Mouse (Mus musculus) kidney, embryonic 14.5 days (tissue): ENCODE data around the gene Ppp1r15a. TPM values are rescaled to one million over a fixed set of nuclear protein-coding genes. Genes with fewer than 3 reads are reported as not detected.

Source experiments
- ATAC-seq: fragments of 200-750 bp; cut with Nextera tagmentation; 2 replicates; pipeline ENCODE4 v1.8.0; 2017; ENCODE audit warnings: moderate number of reproducible peaks, mild to moderate bottlenecking, moderate TSS enrichment, moderate library complexity; ENCODE audit not compliant: low FRiP score, low TSS enrichment
- H3K27ac ChIP-seq: fragments of 300-500 bp; sonication (generic); 2 replicates; pipeline ENCODE4 v1.5.1; 2014; ENCODE audit warnings: low read depth, mild to moderate bottlenecking, low read length, moderate library complexity, mixed read lengths
- H3K27me3 ChIP-seq: fragments of 300-500 bp; sonication (generic); 2 replicates; pipeline ENCODE4 v1.6.1; 2014; ENCODE audit warnings: mild to moderate bottlenecking, low read length; ENCODE audit not compliant: control insufficient read depth, insufficient read depth
- H3K36me3 ChIP-seq: fragments of 300-500 bp; sonication (generic); 2 replicates; pipeline ENCODE4 v1.6.1; 2014; ENCODE audit warnings: low read length, mixed read lengths; ENCODE audit not compliant: control insufficient read depth, insufficient read depth
- H3K4me1 ChIP-seq: fragments of 300-500 bp; sonication (generic); 2 replicates; pipeline ENCODE4 v1.6.1; 2014; ENCODE audit warnings: low read length, mixed read lengths; ENCODE audit not compliant: control insufficient read depth, insufficient read depth
- H3K4me2 ChIP-seq: fragments of 300-500 bp; sonication (generic); replicated peaks from 2 replicates; pipeline ENCODE4 v1.6.1; 2014; ENCODE audit warnings: low read depth, mild to moderate bottlenecking, low read length
- H3K4me3 ChIP-seq: fragments of 300-500 bp; sonication (generic); 2 replicates; pipeline ENCODE4 v1.5.1; 2014; ENCODE audit warnings: mild to moderate bottlenecking, low read length
- H3K9ac ChIP-seq: fragments of 300-500 bp; sonication (generic); 2 replicates; pipeline ENCODE4 v1.6.1; 2014; ENCODE audit warnings: low read depth, mild to moderate bottlenecking, low read length, moderate library complexity
- H3K9me3 ChIP-seq: fragments of 300-500 bp; sonication (generic); 2 replicates; pipeline ENCODE4 v1.6.1; 2016; ENCODE audit warnings: low read length; ENCODE audit not compliant: control insufficient read depth
- WGBS: fragments of 180-500 bp; shearing (Covaris S2); extraction: QIAGEN DNeasy Blood & Tissue Kit; methylation state at CpG from one replicate; pipeline ENCODE4 v1.1.7; 2014; 5-methylcytosine and 5-hydroxymethylcytosine counted together
- polyA plus RNA-seq: library from polyadenylated mRNA; unstranded; fragments of >200 nt; fragmentation: Nextera tagmentation; extraction: Ambion mirVana; gene quantifications from 2 replicates; pipeline ENCODE4 v1.2.1, GENCODE M21; 2014

Gene Ppp1r15a
- polyA plus RNA-seq = 13.4 and 15.7 TPM in 2 replicates

DNA sequence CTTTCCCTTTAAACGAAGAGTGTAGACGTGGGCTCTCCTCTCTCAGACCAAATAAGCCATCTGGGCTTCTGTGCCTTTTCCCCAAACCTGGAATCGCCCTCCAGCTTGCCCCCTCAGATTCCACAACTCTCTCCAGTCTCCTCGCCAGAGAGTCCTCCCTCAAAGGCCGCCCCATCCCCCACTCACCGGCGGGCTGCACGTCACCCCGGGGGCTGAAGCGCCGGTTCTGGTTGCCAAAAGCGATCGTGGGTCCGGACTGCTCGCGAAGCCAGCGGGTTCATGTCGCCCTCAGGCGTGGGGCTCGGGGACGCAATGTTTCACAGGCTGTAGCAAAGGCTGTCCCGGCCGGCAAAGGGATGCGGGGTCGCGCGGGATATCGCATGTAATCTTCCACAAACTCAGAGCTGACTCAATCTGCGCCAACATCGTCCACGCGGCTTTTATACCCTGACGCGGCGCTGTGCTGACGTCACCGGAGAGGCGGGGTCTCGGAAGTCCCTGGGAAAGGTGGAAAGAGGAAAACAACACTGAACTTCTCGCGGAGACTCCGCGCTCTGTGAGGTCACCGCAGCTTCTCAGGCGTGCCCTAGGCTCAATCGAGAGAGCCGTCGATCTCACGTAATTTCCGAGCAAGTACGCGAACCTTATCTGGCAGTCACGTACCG lies at the start of gene Ppp1r15a, which contains the start of gene Plekha4:
Ppp1r15a (minus strand) TSS at position 460 of the 665 bp plus-strand sequence.
Plekha4 (plus strand) TSS at position 522 of the 665 bp plus-strand sequence.
- peak within 1 kb of the TSS; percentile 93 for H3K9ac ChIP-seq
- H3K27ac ChIP-seq = peak within 1 kb of the TSS; percentile 89
- WGBS = 0% methylated on average over 54 of the region's 54 CpGs
- H3K4me2 ChIP-seq = peak within 1 kb of the TSS; percentile 81
- no peaks in the 10 kb centered on the region for H3K27me3 ChIP-seq
- ATAC-seq = peak; percentile 71
- H3K9me3 ChIP-seq = no peaks in the 10 kb centered on the region
- peaks cover 7% of the 10 kb centered on the region; the same call in 1 of the 2 replicates for H3K36me3 ChIP-seq
- peak within 1 kb of the TSS; percentile 87 for H3K4me3 ChIP-seq
- peaks cover 42% of the 10 kb centered on the region for H3K4me1 ChIP-seq

DNA sequence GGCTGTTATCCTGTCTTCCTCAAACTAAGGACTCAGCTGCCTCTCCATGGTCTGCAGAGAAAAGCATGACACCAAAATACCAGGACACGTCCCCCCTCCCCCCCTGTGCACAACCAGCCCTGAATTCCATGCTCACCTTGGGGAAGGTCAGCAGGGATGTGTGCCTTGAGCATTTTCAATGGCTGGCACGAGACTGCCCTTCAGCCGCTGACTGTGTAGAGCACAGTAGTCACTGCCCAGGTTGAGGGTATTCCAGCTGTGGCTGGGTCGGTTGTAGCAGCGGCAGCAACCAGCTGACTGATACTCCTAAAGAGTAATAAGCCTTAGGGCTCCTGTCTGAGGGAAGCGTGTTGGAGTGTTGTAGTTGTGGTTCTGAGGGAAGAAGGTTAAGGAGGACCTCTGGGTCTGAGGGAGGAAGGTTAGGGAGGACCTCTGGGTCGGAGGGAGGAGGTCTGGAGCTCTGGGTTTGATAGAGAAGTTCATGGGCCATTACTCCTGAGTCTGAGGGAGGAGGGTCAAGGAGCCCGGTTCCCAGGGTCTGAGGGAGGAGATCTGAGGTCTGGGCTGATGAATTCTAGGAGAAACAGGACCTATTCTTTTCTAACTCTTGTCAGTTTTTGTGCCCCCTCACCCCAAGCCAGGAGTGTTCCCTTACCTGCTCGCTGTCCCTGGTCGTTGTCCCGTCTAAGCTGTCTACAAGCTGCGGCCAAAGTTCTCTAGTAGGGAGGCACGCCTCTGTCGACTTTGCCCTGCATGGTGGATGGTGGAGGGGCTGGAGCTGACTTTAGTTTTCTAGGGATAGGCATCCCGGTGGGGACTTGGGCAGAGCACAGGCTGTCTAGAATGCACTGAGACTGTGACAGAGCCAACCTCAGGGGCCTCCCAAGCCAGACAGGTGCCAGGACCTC lies 48.7 kb upstream of the Ppp1r15a start:
- H3K4me2 ChIP-seq = peak overlapping the region; percentile 17; the same call in 1 of the 2 replicates

DNA sequence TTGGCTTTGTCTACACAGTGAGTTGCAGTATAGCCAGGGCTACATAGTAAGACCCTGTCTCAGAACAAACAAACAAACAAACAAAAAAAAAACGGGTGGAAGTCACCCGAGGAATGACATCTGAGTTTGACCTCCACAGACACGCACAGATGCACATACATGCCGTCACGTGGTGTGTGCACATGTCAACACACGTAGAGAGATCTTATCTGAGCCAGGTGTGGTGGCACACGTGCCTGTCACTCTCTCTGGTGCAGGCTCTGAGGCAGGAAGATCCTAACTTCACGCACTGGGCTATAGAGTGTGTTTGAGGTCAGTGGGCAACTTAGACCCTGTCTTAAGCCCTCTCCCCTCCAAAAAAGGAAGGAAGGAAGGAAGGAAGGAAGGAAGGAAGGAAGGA lies 47.9 kb upstream of the Ppp1r15a start:
- Histone ChIP-seq H3K9ac (peak overlapping the region; percentile 7; the same call in 1 of the 2 replicates), H3K27ac (no peak overlapping the region; the same call in 1 of the 2 replicates), H3K27me3 (no peaks in the 10 kb centered on the region), H3K4me1 (peaks cover 34% of the 10 kb centered on the region), H3K4me2 (peak overlapping the region; percentile 17; the same call in 1 of the 2 replicates), H3K36me3 (peaks cover 25% of the 10 kb centered on the region), H3K4me3 (no peak overlapping the region), H3K9me3 (no peaks in the 10 kb centered on the region)
- 57% methylated on average over 8 of the region's 8 CpGs for WGBS
- no peak for ATAC-seq

More for the DNA sequence above, 48.7 kb upstream of the Ppp1r15a start:
- Histone ChIP-seq H3K9ac (peak overlapping the region; percentile 20; the same call in 1 of the 2 replicates), H3K4me1 (peaks cover 33% of the 10 kb centered on the region), H3K4me3 (peak overlapping the region; percentile 9; the same call in 1 of the 2 replicates), H3K36me3 (peaks cover 25% of the 10 kb centered on the region), H3K27me3 (no peaks in the 10 kb centered on the region), H3K27ac (peak overlapping the region; percentile 67), H3K9me3 (no peaks in the 10 kb centered on the region)
- 50% methylated on average over 15 of the region's 15 CpGs for WGBS
- ATAC-seq = peak; percentile 59

DNA sequence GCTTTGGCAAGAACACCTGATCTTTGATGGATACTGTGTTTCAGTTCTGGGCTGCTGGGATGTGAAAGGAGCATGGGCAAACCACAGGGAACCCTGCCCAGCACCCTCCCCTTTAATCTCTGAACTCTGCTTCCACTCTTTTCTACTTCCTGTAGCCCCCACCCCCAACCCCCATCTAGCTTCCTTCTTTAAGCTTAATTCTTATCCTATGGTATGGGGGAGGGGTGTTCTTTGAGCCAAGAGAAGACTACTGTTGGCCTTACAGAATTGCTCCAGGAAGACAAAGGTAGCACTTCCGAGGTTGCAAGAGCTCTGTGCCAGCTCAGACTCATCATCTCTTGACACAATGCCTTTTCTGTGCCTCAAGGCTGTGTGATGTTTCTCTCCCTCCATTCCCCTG lies 45.9 kb upstream of the Ppp1r15a start:
- H3K4me3 ChIP-seq = no peak overlapping the region
- H3K9ac ChIP-seq = 0 out of 2 replicates have a peak overlapping the region, but pooled peaks have one; percentile 73
- WGBS = 63% methylated on average over 1 of the region's 1 CpGs
- H3K36me3 ChIP-seq = peaks cover 16% of the 10 kb centered on the region
- H3K27me3 ChIP-seq = no peaks in the 10 kb centered on the region
- no peak for ATAC-seq
- H3K4me1 ChIP-seq = peaks cover 39% of the 10 kb centered on the region
- peak overlapping the region; percentile 72; the same call in 1 of the 2 replicates for H3K4me2 ChIP-seq
- H3K9me3 ChIP-seq = no peaks in the 10 kb centered on the region
- H3K27ac ChIP-seq = no peak overlapping the region

DNA sequence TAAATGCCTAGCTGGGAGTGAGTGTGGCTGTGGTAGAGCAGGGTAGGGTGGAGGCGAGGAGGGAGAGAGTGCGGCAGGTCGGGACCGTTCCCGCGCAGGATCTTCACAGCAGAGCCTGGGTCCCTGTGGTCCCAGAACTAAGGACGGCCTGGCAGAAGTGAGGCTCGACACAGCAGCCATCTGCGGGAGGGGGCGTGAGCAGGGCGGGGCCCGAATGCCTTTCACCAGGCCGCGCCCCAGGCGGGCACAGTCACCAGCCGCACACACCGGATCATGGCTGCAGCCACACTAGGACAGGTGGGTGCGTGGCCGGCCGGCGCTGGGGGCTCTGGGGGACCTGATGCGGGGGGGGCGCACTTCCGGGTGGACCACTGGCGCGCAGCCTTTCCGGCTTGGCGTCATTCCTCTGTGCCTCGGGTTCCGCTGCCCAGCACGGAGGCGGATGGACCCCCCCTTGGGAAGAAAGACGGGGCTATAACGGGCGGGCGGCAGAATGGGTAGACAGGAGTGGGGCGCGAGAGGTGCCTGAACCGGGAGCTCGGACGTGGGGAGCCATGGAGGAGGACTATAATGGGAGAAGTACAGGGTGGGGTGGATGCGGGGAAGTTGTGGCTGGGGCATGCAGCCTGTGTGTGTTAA lies 44.2 kb upstream of the Ppp1r15a start, which contains the start of gene Bcat2:
Bcat2 (plus strand) TSS at position 51 of the 639 bp plus-strand sequence.
- Histone ChIP-seq H3K4me3 (peak within 1 kb of the TSS; percentile 69), H3K27ac (peak within 1 kb of the TSS; percentile 86), H3K36me3 (no peaks in the 10 kb centered on the region), H3K9me3 (no peaks in the 10 kb centered on the region), H3K27me3 (no peaks in the 10 kb centered on the region), H3K4me1 (peaks cover 34% of the 10 kb centered on the region), H3K4me2 (peak within 1 kb of the TSS; percentile 72), H3K9ac (peak within 1 kb of the TSS; percentile 73)
- ATAC-seq = peak; percentile 64
- 2% methylated on average over 42 of the region's 42 CpGs for WGBS

DNA sequence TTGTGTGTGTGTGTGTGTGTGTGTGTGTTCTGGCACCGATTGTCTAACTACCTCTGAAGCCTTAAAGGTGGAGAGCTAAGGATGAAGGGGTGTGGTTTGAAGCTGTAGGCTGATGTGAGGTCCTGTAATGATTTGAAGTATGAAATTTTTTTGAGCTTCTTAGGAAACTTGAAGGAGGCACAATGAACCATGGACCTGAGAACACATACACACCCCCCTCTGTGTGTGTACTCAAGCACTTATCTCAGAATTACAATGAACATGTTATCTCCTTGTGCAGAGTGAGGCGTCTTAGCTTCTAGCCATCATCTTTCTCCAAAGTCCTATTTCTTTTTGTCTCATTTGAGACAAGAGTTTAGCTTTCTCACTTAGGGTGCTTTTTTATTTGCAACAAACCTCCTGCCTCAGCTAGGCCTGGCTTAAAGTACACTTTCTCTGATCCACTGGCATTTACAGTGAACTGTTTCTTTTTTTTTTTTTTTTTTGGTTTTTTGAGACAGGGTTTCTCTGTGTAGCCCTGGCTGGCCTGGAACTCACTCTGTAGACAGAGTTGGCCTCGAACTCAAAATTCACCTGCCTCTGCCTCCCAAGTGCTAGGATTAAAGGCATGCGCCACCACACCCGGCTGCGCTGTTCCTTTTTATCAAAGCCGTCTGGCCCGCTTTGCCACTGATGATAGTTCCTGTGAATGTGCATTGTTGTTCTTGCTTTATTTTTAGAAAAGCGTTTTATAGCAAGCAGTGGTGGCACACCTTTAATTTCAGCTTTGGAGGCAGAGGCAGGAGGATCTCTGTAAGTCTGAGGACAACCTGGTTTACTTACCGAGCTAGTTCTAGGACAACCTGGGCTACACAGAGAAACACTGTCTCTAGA lies 42.8 kb upstream of the Ppp1r15a start:
- Histone ChIP-seq H3K27me3 (no peaks in the 10 kb centered on the region), H3K4me2 (peak overlapping the region; percentile 58), H3K36me3 (no peaks in the 10 kb centered on the region), H3K4me1 (peaks cover 25% of the 10 kb centered on the region), H3K9me3 (no peaks in the 10 kb centered on the region), H3K9ac (0 out of 2 replicates have a peak overlapping the region, but pooled peaks have one; percentile 18), H3K4me3 (peak overlapping the region; percentile 39), H3K27ac (peak overlapping the region; percentile 79)
- no peak for ATAC-seq
- 82% methylated on average over 10 of the region's 10 CpGs for WGBS

DNA sequence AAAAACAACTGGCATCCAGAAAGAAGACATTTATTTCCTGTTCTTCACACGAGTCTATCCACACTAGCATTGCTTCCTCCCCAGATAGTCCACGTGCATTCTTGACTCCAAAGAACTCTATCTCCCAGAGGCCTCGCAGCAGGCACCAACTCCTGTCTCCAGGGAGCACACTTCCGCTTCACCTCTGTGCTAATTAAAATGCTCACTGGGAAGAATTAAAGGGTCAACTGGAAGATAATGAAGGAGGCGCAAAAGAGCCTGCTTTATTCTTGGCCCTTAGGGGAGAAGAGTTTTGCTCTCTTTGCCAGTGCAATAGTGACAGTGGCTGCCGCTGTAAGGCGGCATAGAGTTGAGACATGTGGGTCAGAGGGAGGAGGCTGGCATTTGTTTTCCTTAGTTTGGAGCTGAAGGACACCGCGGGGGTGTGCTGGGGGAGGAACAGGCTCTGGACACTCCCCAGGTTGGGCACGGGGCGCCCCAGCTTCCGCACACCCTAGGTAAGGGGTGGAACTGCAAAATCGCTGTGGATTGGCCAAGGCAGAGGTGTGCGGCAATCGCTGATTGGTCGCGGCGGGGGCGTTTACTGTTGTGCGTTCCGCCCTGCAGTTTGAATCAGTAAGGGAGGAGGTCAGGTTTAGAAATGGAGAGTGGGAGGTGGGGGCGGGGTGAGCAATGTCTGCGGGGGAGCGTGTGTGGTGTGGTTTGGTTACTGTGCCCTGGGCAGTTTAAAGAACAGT lies 41.9 kb upstream of the Ppp1r15a start:
- no peaks in the 10 kb centered on the region for H3K36me3 ChIP-seq
- H3K4me2 ChIP-seq = peak overlapping the region; percentile 58
- no peaks in the 10 kb centered on the region for H3K9me3 ChIP-seq
- H3K4me1 ChIP-seq = peaks cover 24% of the 10 kb centered on the region
- peak; percentile 97 for ATAC-seq
- no peaks in the 10 kb centered on the region for H3K27me3 ChIP-seq
- peak overlapping the region; percentile 39 for H3K4me3 ChIP-seq
- H3K9ac ChIP-seq = peak overlapping the region; percentile 44; the same call in 1 of the 2 replicates
- peak overlapping the region; percentile 86 for H3K27ac ChIP-seq
- under 1% methylated on average over 24 of the region's 24 CpGs for WGBS
